Mouse (Mus musculus): ENCODE results near the gene Trip10. TPM values are rescaled to one million over a fixed set of nuclear protein-coding genes. Genes with fewer than 3 reads are reported as not detected.

Trip10 gene
- total RNA-seq (2015) (3.6 and 5.4 TPM in 2 replicates), total RNA-seq (2017) (9.0 and 9.4 TPM in 2 replicates)

GRCm38 (mm10) chr17:57249186-57250181 lies at the start of gene Trip10:
Gene Trip10, plus strand, starts transcription at chr17:57249455.
- ATAC-seq (ENCODE audit: poor library complexity, severe bottlenecking) = peak; percentile 54

GRCm38 (mm10) chr17:57201841-57202724 lies 47.2 kb upstream of the Trip10 start:
- ATAC-seq (ENCODE audit: poor library complexity, severe bottlenecking) = no peak

GRCm38 (mm10) chr17:57207938-57208337 lies 41.3 kb upstream of the Trip10 start:
- ATAC-seq (ENCODE audit: poor library complexity, severe bottlenecking) = no peak

GRCm38 (mm10) chr17:57209330-57209729 lies 39.9 kb upstream of the Trip10 start:
- peak; percentile 74 for ATAC-seq (ENCODE audit: poor library complexity, severe bottlenecking)

GRCm38 (mm10) chr17:57211501-57211900 lies 37.8 kb upstream of the Trip10 start:
- no peak for ATAC-seq (ENCODE audit: poor library complexity, severe bottlenecking)

- 0 out of 2 replicates have a peak, but pooled peaks have one; percentile 27 for ATAC-seq (ENCODE audit: poor library complexity, severe bottlenecking)
Measured at GRCm38 (mm10) chr17:57214676-57215387, 34.4 kb upstream of the Trip10 start.

- no peak for ATAC-seq (ENCODE audit: poor library complexity, severe bottlenecking)
Measured at GRCm38 (mm10) chr17:57218335-57218900, 30.8 kb upstream of the Trip10 start.

GRCm38 (mm10) chr17:57219167-57219883 lies 29.9 kb upstream of the Trip10 start:
- ATAC-seq (ENCODE audit: poor library complexity, severe bottlenecking) = peak; percentile 61

GRCm38 (mm10) chr17:57219884-57220207 lies 29.4 kb upstream of the Trip10 start:
- peak; percentile 39 for ATAC-seq (ENCODE audit: poor library complexity, severe bottlenecking)

GRCm38 (mm10) chr17:57221911-57222310 lies 27.3 kb upstream of the Trip10 start:
- no peak for ATAC-seq (ENCODE audit: poor library complexity, severe bottlenecking)

GRCm38 (mm10) chr17:57223313-57223712 lies 25.9 kb upstream of the Trip10 start:
- no peak for ATAC-seq (ENCODE audit: poor library complexity, severe bottlenecking)

- ATAC-seq (ENCODE audit: poor library complexity, severe bottlenecking) = no peak
Measured at GRCm38 (mm10) chr17:57227468-57227867, 21.8 kb upstream of the Trip10 start.

- peak; percentile 73 for ATAC-seq (ENCODE audit: poor library complexity, severe bottlenecking)
Measured at GRCm38 (mm10) chr17:57228014-57228413, 21.2 kb upstream of the Trip10 start, which contains the start of gene C3. Gene C3, minus strand, starts transcription at chr17:57228136.

- no peak for ATAC-seq (ENCODE audit: poor library complexity, severe bottlenecking)
Measured at GRCm38 (mm10) chr17:57228873-57229272, 20.4 kb upstream of the Trip10 start.

- ATAC-seq (ENCODE audit: poor library complexity, severe bottlenecking) = 0 out of 2 replicates have a peak, but pooled peaks have one; percentile 27
Measured at GRCm38 (mm10) chr17:57229851-57230727, 19.2 kb upstream of the Trip10 start.

GRCm38 (mm10) chr17:57230728-57231125 lies 18.5 kb upstream of the Trip10 start:
- peak; percentile 32 for ATAC-seq (ENCODE audit: poor library complexity, severe bottlenecking)

GRCm38 (mm10) chr17:57231321-57231771 lies 17.9 kb upstream of the Trip10 start:
- ATAC-seq (ENCODE audit: poor library complexity, severe bottlenecking) = 0 out of 2 replicates have a peak, but pooled peaks have one; percentile 14

GRCm38 (mm10) chr17:57232200-57232599 lies 17.1 kb upstream of the Trip10 start:
- no peak for ATAC-seq (ENCODE audit: poor library complexity, severe bottlenecking)
